Mouse (Mus musculus): ENCODE measurements around the gene Tmem268. TPM values are rescaled to one million over a fixed set of nuclear protein-coding genes. Genes with fewer than 3 reads are reported as not detected.

Gene Tmem268
- total RNA-seq, 2 experiments from 2014 or later = 8.2 to 17.6 TPM

DNA sequence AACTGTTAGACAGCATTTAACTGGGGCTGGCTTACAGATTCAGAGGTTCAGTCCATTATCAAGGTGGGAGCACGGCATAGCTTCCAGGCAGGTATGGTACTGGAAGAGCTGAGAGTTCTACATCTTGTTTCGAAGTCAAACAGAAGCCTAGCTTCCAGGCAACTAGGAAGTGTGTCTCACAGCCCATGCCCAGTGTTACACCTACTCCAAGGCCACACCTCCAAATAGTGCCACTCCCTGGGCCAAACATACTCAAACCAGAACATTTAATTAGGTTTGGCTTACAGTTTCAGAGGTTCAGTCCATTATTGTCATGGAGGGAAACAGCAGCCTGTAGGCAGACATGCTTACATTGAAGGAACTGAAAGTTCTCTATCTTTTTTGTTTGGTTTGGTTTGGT is 3.5 kb upstream of the Tmem268 start:
- no peak for DNase-seq

DNA sequence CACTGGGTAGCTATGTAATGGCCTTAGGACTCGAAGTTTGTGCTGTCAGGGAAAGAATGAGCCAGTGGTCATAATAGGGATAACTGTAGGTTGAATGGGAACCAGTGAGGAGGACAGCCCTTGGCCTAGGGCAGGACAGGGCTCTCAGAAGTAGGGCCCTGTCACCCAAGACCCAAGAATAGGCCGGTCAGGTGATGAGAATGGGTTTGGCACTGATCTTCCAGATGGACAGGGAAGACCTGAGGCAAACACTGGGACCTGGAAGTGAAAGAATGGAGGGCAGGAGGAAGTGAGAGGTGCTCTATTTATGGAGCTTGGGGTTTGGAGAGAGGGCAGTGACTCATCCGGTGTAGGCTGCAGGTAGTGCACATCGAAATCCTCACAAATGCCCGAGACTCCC is 1.9 kb upstream of the Tmem268 start:
- DNase-seq = no peak

DNA sequence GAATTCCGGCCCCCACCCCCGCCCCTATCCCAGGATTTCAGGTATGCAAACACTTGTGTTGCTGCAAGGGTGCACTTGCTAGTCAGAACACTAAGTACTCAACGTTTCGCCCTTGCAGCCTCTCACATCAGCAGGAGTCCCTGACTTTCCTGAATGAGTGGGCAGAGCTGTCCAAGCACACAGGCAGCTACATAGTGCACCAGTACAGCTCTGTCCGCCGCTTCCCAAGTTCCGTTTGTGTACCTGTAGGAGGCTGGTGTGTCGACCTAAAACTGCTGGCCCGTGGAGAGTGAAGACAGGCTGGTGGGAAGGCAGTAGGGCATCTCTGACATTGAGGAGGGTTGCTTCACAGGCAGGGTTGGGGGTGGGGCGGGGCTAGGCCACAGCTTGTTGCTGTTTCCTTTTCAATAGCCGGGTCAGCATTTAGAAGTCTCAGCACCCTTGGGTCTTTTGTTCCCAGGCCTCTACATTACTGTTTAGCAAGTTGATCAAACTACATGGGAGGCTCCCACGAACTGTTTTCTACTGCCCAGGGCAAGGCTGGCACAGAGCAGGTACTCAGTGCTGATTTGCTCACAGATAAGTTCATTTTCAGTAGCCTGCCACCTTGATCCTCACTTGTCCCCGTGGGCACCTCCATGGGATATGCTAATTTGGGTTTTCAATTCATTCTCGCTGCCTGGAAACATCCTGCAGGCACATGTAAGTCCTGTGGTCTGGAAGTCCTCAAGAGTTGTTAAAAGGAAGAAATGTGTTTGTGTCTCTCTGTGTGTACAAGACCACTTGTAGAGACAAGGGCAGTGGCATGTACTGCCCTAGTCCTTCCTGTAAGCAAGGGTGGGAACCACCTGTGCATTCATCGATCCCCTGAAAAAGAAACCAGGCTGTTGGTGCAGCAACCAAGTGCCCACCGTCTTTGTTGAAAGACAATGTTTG is 1.2 kb upstream of the Tmem268 start:
- no peak for DNase-seq

DNA sequence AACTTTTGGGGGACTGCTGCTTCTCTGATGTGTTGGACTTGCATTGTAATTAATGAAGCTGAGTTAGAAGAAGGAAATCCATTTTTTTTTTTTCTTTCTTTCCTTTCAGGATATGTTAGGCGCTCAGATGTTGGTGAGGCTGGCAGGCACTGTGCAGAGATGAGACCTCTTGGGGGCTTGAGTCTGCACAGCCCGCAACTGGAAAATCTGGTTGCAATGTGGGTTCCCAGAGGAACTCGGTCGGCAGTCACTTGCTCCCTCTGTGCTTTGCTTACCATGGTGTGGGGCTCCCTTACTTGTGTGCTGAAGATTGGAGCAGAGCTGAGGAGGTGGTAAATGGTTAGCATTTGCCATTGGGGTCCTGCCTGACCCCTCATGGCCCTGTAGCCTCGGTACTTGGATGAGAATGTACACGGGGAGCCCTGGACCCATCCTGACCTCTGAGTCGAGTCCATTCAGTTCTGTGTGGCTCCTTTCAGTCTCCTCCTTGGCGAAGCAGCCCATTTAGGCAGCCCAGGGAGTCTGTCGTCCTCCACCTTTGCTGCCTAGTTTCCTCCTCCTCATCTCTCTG is 631 bp downstream of the Tmem268 start:
- DNase-seq = no peak

DNA sequence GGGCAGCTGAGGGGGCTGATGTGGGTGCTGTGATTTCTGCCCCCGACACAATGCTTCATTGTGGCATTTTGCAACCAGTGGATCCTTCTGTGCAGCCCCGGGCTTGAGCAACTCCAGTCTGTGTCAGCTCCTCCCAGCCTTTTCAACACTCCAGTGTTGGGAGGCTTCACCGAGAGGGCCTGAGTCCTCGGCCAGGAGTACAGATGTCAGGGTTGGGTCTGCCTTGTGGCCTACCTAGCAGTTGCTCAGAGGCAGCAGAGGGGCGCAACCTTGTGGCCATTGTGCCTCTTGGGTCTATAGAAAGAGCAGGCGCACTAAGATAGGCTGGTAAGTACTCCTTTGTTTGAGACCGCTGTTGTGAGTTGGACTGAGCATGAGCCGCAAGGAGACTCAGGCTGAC is 1.5 kb downstream of the Tmem268 start:
- peak in 1 of 2 experiments; percentile 50 for DNase-seq

DNA sequence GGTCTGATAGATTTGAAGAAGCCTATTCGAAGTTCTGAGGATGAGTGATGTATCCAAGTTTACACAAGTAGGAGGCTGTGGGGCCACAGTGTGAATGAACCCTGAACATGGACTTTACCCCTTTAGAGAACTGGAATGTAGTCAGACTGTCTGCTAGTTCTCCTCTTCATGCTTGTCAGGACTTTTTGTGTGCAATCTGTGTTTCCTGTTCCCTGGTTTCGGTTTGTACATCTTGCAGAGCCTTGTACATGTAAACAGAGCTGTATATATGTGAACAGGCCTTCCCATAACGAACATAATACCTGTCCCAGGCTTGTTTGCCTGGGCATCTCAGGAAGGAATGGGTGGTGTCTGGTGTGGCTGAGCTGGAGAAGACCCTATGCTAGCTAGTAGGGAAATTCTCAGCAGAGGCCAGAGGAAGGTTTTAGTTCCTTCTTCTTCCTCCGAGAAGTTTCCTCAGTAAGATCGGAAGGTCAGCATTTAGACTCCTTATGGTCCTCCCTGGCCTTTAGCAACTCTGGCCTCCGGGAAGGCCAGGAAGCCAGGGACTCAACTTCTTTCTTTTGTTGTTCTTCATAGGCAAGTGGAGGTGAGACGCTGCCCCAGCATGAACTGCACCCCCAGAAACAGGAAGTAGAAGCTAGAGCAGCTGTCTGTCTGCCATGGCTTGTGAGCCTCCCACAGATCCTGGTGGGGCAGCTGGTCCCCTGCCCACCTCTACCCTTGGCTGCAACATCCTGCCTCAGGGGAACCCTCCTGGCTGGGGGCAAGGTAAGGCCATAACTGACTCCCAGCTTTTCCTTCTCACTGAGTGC is 3.5 kb downstream of the Tmem268 start:
- DNase-seq = no peak

DNA sequence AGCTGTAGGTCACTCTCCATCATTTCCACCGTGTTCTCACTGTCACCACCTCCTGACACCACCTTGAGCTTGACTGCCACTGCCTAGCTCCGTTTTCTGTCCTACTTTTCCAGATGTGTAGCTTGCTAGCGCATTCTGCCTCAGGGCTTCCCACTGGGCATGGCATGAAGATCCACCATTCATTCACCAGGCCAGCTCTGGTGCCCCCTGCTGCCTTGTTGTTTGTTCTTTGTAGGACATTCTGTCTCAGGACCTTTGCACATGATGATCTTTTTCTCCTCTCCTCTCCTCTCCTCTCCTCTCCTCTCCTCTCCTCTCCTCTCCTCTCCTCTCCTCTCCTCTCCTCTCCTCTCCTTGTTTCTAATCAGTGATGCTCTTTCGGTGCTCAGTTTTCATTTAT is 4.2 kb downstream of the Tmem268 start:
- DNase-seq = no peak

DNA sequence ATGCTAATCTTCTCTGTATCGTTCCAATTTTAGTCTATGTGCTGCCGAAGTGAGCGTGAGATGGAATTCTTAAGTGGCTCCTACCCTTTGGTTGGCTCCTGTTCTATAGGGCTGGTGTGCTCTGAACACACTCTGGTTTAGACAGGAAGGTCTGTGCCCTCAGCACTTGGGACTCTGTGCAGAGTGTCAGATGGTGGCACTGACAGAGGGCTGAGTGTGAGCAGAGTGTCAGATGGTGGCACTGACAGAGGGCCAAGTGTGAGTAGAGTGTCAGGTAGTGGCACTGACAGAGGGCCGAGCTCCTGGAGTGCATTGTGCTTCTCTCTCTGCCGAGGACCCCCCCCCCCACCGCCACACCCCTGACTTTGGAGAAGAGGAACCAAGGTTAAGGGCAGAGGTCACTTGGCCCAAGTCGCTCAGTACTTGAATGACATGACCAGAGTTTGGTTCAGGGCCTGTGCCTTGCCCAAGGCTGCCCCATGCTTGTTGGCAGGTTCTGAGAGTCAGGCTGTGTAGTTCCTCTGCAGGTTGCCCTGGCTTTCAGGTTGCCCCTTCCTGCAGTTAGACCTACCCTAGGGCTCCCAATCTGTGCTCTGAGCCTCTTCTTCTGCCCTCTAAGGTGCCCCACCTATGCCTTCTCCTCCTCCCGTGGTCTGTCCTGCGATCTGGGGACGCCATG is 9.3 kb downstream of the Tmem268 start:
- no peak for DNase-seq

DNA sequence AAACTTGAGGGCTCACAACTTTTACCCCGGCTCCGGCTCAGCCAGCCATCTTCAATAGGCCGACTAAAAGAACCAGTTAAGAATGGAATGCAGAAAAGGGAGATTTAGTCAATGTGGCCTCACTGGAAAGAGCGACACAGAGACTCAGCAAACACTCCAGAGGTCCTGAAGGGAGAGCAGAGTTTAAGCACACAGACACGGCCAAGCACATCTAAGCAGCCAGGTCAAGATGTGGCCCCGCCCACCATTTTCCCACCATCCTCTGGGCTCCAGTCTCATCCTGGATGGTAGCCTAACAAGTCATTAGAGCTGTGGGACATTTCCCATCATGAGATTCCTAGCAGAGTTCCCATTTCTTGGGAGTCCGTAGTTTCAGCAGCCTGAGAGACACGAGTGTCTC is 10.7 kb downstream of the Tmem268 start:
- DNase-seq = no peak

DNA sequence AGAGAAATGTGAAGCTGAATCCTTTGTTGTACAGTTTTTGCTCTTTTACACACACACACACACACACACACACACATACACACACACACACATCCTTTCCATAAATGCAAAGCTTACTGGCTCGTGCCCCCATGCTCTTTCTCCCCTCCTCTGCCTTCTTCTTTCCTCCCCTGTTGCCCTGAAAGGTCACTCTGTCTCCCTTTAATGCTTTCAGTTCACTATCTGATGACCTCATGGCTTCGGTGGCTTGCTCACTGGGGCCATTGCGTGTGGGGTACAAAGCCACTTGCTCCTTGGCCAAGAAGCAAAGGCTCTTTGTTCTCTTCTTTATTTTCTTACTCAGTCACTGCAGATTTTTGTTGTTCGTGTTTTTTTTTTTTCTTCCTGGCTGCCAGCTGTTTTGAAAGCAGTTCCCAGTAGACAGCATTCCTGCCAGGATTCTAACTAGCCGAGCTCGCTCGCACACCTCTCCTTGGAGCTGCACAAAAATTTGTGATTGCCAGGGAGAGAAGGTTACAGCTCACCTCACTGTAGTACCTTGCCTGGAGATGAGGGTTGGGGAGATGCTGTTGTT is 11.7 kb downstream of the Tmem268 start:
- DNase-seq = peak in 1 of 2 experiments; percentile 60

DNA sequence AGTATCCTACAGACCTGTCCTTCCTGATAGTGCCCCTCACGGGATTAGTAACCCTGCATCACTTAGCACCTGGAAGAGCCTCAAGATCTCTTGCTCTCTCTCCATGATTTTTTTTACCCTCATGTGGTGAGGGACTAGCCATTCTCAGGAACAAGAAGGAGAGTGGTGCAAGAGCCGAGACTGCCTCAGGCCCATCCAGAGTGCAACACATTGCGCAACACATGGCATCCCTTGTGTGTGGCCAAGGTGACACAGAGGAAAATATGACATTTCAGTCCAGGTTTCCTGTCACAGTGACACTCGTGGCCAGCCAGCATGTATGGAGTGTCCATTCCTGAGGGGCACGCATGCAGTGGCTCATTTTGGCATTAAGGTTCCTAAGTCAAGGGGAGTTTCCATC is 14.0 kb downstream of the Tmem268 start:
- no peak for DNase-seq

DNA sequence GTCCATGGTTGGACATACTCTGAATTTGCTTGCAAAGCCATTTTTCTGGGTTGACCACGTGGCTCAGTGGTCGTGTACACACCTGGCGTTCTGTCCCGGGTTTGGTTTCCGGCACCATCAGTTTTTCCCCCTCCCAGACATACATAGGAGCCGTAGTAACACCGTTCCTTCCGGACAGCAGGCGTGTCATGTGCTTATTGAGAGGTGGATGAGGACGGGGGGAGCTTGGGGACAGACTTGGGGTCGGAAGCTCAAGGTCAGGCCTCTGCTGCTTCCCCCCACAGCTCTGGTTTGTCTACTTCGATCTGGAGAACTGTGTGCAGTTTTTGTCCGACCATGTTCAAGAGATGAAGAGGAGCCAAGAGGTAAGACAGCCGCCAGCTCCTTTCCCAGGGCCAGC is 21.1 kb downstream of the Tmem268 start:
- no peak for DNase-seq

DNA sequence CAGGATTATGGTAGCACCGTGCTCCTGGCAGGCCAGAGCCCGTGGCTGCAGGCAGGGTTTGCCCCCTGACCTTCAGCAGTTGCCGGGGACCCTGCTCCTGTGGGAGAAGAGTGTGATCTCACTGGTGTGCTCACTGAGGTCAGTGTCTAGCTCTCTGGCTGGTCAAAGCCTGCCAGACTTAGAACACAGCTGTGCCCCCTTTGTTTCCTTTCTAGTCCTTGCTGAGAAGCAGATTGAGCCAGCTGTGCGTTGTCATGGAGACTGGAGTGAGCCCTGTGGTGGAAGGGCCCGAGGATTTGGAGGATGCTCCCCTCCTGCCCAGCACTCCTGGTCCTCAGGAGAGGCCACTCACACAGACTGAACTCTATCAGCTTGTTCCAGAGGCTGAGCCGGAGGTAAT is 21.5 kb downstream of the Tmem268 start:
- no peak for DNase-seq

DNA sequence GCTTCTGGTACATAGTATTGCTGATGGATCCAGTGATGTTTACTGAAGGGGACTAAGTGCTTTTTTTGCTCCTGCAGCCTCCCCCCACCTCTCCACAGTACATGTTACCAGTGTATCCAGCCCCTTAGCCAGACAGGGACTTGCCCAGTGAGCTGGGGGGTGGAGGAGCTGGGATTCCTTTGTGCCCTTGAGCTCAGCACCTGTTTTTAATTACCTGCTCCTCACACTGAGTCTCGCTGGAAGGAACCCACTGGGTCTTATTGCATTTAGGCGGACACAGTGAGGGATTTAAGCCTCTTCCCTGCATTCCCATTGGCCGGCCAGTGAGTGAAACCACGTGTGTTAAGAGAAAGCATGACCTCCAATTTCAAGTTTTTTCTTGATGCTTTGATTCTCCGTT is 24.0 kb downstream of the Tmem268 start:
- no peak for DNase-seq

DNA sequence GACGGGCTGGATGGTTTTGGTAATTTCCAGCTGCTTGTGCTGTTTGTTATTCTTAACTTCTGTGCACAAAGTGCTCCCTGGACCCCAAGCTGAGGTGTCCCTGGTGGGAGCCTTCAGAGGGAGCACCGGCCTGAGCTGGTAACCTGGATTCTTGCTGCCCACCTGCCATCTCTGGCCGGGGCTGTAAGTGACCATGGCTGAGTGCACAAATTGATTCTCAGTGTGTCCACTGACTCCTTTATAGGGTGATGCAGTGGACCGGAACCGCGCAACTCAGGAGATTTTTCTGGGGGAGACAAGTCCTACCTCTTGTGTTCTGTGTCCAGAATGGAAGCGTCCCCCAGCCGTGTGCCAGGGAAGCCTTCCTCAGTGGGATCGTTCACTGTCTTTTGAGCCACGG is 26.6 kb downstream of the Tmem268 start:
- DNase-seq = no peak

DNA sequence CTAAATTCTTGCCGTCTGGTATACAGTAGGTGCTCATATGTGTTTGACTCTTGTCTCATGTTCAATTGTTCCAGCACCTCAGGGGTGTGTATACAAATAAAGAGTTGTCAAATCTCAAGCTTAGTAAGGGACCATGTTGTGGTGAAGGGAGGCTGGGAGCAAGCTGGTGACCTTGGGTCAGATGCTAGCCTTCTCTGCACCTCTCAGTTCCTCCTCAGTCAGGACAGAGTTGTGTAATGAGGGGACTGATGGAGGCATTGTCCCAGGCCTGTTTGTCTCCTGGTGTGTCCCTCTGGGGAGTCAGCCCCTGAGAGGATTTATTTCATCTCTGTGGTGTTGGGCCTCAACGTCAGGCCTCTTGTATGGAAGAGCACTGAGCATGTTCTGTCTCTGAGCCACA is 27.7 kb downstream of the Tmem268 start:
- no peak for DNase-seq

DNA sequence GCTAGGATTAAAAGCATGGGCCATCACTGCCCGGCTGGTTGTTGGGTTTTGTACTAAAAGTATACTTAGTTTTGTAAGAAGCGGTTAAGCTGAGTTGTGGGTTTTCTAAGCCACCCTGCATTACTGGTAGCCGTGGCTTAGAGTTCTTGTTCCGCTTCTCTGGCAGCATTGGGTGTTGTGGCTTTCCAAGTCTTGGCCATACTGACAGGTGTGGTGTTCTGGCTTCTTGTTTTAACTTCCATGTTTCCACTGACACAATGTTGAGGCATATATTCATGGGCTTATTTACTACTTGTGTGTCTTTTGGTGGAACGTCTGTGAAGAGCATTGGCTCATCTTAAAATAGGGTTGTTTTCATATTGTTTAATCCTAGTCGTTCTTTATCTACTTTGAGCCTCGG is 31.4 kb downstream of the Tmem268 start:
- DNase-seq = no peak

DNA sequence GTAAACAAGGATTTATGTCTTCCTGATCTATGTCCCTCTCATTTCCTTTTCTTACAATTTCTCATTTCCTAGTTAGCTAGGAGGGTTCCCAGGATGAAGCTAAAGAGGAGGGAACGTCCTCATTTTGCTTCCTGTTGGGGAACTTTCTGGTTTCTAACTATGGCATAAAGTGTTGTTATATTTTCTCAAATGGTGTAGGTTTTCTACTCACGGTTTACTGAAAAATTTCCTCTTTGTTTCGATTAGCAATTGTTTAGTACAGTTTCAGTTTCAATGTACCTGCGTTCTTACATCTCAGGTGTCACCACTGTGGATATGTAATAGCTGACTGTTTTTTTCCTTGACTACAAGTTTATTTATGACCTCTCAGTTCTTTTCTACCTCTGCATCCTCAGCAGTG is 32.0 kb downstream of the Tmem268 start:
- DNase-seq = no peak

DNA sequence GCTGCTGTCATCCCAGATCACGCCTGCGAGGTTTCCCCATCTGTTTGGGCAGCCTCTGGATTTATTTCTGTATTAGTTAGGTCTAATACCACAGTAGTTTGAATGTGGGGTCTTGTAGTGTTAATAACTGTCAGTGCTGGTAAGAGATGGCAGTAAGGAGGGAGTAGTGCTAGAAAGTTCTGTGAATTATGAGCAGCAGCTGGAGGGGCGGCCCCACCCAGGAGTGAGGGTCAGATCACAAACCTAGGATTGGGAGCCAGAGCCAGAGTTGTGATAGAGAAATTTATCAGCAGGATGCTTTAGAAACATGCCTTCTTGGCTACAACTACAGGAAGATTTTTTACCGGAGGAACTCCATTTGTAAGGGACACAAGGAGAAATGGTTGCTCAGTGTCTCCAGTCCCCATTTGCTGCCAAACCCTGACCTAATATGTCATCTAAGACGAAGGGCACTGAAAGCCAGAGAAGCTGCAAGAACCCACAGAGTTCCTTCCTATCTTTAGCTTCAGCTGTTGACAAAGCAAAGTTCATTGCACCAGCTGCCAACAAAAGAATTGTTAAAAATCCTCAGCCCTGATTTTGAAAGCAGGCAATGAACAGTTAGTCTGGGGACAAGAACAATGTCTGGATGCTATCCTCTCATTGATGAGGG is 36.0 kb downstream of the Tmem268 start:
- no peak for DNase-seq

DNA sequence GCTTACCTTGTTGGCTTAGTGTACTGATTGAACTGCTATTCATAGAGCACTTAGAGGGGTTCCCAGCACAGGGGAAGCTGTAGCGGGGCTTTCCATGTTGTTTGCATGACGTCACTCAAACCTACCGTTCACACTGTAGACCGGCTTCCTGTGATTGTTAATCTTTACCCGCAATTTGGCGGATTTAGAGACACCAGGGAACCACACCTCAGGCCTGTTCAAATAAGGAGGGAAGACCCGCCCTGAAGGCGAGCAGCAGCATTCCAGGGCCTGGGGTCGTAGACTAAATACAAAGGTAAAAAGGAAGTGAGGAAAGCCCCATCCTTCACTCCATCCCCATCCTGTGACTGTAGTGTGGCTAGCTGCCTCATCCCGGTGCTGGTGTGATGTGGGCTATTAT is 36.7 kb downstream of the Tmem268 start:
- no peak for DNase-seq

DNA sequence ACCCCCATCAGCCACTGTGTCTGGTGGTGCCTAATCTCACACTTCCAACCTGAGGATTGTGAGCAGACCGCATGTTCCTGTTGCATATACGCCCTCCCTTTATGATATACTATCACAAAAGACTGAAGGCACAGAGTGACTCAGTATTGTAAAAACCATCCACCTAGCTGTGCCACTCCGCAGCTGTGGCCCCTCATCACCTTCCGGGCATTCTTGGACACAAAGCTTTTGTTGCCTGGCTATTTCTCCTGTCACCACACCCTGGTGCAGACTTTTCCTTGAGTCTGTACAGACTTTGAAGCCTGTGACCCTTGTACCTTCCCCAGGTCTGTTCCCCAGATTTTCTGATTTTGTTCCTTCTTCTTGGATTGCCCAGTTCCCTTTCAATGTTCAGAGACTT is 37.4 kb downstream of the Tmem268 start:
- no peak for DNase-seq

DNA sequence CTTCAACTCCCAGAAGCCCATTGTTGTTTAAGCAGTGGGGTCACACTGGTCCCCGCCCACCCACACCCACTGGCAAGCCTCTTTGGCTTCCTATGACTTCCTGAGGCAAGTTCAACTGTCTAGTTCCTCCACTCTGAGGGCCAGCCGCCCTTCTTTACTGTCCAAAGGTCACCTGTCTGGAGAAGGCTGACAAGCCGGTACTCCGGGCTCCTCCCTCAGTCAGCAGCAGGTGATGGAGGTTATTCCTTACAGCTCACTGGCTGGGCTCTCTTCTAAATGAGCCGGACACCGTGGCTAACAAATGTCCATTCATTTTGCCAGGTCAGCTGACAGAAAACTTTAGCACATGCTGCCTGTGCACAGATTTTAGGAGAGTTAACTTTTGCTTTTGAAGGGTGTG is 42.2 kb downstream of the Tmem268 start:
- DNase-seq = no peak

All from adrenal gland, postnatal 36 days (tissue).